Mouse (Mus musculus): ENCODE measurements around the gene Zdhhc12. TPM values are rescaled to one million over a fixed set of nuclear protein-coding genes. Genes with fewer than 3 reads are reported as not detected.
A peak's percentile ranks its signal among the peaks of the same experiment; 100 is the strongest.
"Not testable (repeated sequence)": the region's sequence is repeated elsewhere in the genome, so short reads cannot be mapped to it uniquely, and the experiment has no call there.

Zdhhc12 gene
- polyA plus RNA-seq (2015; fragmentation: Nextera tagmentation; extraction: Ambion mirVana), result 24.2 TPM in 2 replicates

DNA sequence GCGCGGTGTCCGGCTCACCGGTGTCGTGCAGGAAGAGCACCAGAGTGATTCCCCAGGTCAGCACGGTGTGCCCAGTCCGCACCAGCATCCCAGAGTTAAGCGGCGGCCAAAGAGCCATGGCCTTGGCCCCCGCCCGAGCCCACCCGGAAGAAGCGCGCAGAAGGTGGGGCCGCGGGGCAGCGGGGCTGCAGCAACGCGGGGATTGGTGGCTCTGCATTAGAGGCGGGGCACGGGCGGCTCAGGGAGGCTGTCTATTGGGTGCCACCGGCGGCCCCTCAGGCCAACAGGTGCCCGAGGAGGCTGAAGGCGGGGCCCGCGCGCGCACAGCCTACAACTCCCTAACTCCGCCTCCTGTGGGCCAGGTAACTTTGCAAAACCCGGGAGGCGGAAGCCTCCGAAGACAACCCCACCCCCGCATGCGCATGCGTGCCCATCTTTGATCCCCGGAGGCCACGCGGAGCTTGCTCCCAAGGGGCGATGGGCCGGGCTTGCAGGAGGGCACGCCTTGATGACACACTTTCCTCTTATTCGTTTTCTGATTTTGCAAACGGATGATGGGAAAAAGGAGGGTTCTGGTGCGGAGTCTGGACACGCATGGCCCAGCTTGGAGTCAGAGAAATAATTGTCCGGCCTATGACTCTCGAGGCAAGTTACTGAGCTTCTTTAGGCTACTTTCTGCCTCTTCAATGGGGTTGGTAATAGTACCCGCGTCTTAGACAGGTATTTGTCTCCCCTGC, at the start of gene Zdhhc12:
Gene Zdhhc12, minus strand, starts transcription at position 178 of the 737 bp plus-strand sequence.
- Histone ChIP-seq H3K27ac (peak within 1 kb of the TSS; percentile 12; the same call in 1 of the 2 replicates), H3K4me2 (peak within 1 kb of the TSS; percentile 82), H3K4me1 (replicated peaks) (peaks cover 22% of the 10 kb centered on the region), H3K9ac (peak within 1 kb of the TSS; percentile 71), H3K9me3 (no peaks in the 10 kb centered on the region), H3K27me3 (no peaks in the 10 kb centered on the region), H3K4me3 (peak within 1 kb of the TSS; percentile 60), H3K36me3 (peaks cover 48% of the 10 kb centered on the region)
- under 1% methylated on average over 51 of the region's 51 CpGs for WGBS
- ATAC-seq (ENCODE audit: low FRiP score), result peak; percentile 94

DNA sequence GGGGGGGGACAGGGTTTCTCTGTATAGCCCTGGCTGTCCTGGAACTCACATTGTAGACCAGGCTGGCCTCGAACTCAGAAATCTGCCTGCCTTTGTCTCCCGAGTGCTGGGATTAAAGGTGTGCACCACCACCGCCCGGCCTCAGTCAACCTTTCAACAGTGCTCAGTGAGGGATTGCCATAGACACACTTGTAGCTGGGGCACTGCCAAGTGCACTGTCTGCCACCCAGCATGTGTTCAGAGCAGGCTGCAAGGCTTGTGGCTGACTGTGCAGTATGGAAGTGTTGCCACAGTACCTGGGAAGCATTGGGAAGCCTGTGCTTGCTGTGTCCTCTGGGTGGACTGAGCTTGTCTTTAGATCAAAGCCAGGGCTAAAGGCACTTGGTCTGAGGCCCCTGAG, 46.6 kb upstream of the Zdhhc12 start:
- not testable (repeated sequence) for ATAC-seq (ENCODE audit: low FRiP score); H3K9me3 ChIP-seq; H3K27ac ChIP-seq; H3K4me2 ChIP-seq; H3K9ac ChIP-seq; H3K27me3 ChIP-seq; H3K4me3 ChIP-seq
- 92% methylated on average over 4 of the region's 4 CpGs for WGBS
- Histone ChIP-seq H3K4me1 (replicated peaks) (peaks cover 15% of the 10 kb centered on the region), H3K36me3 (peaks cover 87% of the 10 kb centered on the region)

DNA sequence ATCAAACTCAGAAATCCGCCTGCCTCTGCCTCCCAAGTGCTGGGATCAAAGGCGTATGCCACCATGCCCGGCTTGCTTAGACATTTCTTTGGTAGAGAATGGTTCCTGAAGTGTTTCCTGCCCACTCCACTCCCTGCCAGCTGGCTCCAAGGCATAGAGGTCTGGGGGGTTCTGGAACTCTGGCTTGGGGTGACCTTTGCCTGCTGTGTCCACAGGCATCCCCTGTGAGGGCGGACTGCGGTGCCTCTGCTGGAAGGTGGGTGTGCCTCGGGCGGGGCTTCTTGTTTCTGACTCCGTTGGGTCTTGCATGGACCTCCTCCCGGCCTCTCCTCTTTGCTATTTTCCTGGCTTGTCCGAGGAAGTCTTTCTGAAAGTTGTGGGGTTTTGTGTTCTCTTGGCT, 43.0 kb upstream of the Zdhhc12 start:
- Histone ChIP-seq H3K36me3 (peaks cover 52% of the 10 kb centered on the region), H3K4me1 (replicated peaks) (peaks cover 31% of the 10 kb centered on the region), H3K27ac (no peak overlapping the region), H3K9me3 (no peaks in the 10 kb centered on the region), H3K9ac (no peak overlapping the region), H3K4me3 (no peak overlapping the region), H3K4me2 (no peak overlapping the region), H3K27me3 (no peaks in the 10 kb centered on the region)
- ATAC-seq (ENCODE audit: low FRiP score), result no peak
- 95% methylated on average over 10 of the region's 10 CpGs for WGBS

DNA sequence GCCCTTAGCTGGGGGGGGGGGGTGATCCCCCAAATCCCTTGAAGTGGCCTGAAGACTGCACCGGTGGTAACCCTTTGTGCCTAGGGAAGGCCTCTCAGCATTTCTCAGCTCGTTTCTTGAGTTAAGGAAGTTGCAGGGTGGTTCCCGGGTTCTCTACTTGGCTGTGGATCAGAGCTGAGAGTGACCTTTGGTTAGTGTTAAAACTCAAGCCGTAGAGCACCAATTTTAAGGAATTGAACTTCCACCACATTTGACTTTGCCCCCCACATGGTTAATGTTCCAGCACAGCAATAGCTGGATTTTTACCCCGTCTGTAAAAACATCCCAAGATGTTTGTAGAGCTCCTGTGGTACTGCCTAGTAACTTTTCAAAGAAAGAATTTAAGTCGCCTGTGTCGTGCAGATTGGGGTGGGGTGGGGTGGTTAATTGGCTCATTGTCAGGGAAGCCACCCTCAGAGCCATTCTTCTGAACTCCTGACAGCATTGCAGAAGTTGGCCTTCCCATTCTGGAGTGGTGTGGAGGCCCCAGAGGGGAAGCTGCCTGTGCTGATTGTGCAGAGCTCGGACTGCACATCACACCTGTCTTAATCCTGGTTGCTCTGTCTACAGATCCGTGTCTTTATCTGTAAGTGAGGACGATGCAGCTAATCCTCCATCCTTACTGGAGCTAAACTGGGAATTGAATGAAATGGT, 41.6 kb upstream of the Zdhhc12 start:
- Histone ChIP-seq H3K9ac (peak overlapping the region; percentile 89), H3K9me3 (no peaks in the 10 kb centered on the region), H3K36me3 (peaks cover 38% of the 10 kb centered on the region), H3K4me1 (replicated peaks) (peaks cover 31% of the 10 kb centered on the region), H3K27me3 (no peaks in the 10 kb centered on the region), H3K27ac (no peak overlapping the region; the same call in 1 of the 2 replicates), H3K4me2 (peak overlapping the region; percentile 97), H3K4me3 (peak overlapping the region; percentile 74)
- ATAC-seq (ENCODE audit: low FRiP score), result no peak
- WGBS, result 52% methylated on average over 10 of the region's 10 CpGs

DNA sequence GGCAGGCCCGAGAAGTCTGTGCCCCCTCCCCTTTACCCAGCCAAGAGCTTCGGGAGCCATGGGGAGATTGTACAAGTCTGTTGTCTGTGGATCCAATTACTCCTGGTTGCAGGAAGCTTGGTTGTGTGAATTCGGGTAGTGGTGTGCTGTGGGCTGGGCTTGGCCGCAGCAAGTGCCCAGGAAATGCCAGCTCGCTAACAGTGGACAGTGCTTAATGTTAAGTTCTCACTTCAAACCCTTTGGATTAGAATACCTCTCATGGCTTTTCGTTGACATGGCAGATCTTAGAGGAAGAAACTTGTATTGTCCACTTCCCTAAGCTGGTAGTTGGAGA, 40.9 kb upstream of the Zdhhc12 start:
- H3K4me2 ChIP-seq, result peak overlapping the region; percentile 97
- H3K9me3 ChIP-seq, result no peaks in the 10 kb centered on the region
- peak overlapping the region; percentile 89 for H3K9ac ChIP-seq
- peaks cover 31% of the 10 kb centered on the region for H3K4me1 ChIP-seq (replicated peaks)
- H3K27me3 ChIP-seq, result no peaks in the 10 kb centered on the region
- ATAC-seq (ENCODE audit: low FRiP score), result no peak
- 41% methylated on average over 6 of the region's 6 CpGs for WGBS
- H3K4me3 ChIP-seq, result peak overlapping the region; percentile 74
- peak overlapping the region; percentile 88 for H3K27ac ChIP-seq
- H3K36me3 ChIP-seq, result peaks cover 35% of the 10 kb centered on the region

DNA sequence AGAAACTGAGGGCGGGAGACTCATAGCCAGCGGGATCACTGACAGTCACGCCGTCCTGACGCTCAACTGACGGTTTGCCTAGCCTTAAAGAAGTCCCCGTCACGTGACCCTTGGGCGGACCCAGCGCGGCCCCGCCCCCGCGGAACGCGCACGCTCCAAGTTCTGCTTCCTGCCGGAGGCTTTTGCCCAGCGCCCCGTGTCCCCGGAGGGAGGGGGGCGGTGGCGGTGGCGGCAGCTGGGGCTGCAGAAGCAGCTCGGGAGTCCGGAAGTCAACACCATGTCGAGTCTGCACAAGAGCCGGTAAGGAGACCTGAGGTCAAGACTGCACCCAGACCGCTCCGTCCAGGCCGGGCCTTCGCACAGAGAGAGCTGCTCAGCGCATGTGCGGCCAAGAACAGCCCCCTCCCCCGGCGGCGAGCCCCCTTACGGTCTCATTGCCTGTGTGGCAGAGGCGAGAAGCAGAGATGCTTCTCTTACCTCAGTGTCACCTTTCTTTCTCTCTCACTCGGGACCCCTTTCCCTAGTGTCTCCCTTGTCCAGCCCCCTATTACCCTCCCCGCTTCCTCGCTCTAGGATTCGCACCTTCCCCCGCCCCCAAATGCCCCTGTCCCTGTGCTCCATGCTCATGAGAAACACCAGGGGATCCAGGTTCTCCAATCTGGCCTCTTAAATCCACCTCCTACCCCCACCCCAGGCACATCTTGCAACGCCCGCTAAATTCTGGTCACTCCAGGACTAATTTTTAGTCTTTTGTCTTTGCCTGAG, 40.3 kb upstream of the Zdhhc12 start, which contains the start of gene Tbc1d13:
Gene Tbc1d13, plus strand, starts transcription at position 134 of the 765 bp plus-strand sequence.
- H3K27me3 ChIP-seq, result no peaks in the 10 kb centered on the region
- peak within 1 kb of the TSS; percentile 97 for H3K4me2 ChIP-seq
- H3K4me1 ChIP-seq (replicated peaks), result peaks cover 31% of the 10 kb centered on the region
- H3K4me3 ChIP-seq, result peak within 1 kb of the TSS; percentile 74
- peaks cover 32% of the 10 kb centered on the region for H3K36me3 ChIP-seq
- H3K9ac ChIP-seq, result peak within 1 kb of the TSS; percentile 89
- H3K27ac ChIP-seq, result peak within 1 kb of the TSS; percentile 88
- peak; percentile 91 for ATAC-seq (ENCODE audit: low FRiP score)
- WGBS, result under 1% methylated on average over 46 of the region's 46 CpGs
- no peaks in the 10 kb centered on the region for H3K9me3 ChIP-seq

DNA sequence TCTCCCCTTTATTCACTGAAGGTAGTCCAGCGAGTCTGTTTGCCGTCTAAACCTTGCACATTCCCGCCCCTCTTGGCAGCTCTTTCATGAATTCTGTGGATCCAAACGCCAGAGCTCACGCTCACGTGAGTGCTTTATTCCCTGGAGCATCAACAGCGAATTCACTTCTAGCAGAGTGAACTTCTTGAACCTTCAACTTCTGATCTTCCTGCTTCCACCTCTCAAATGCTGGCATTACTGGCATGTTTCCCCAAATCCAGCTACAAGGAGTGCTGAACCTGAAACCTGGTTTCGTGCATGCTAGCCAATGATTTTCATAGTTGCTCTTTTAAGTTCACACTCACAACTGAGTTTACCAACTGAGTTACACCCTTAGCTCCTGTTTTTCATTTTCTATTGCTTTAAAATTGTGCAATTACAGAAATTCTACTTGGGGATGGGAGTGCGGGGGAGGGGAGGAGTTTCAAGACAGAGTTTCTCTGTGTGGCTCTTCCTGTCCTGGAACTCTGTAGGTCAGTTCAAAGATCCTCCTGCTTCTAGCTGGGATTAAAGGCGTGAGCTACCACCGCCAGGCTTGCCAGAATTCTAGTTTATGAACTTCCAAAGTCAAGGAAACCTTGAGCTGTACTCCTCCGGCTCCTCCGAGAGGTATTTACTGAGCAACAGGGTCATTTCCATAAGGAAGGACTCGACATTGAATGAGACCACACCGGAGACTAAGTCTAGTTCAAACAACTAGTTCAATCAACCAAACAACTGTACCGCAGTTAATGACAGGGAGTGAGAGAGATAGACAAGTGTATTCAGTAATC, 39.6 kb upstream of the Zdhhc12 start:
- WGBS, result 29% methylated on average over 16 of the region's 16 CpGs
- H3K27ac ChIP-seq, result peak overlapping the region; percentile 88
- no peaks in the 10 kb centered on the region for H3K9me3 ChIP-seq
- peak overlapping the region; percentile 74 for H3K4me3 ChIP-seq
- H3K4me1 ChIP-seq (replicated peaks), result peaks cover 31% of the 10 kb centered on the region
- peak; percentile 26 for ATAC-seq (ENCODE audit: low FRiP score)
- peaks cover 27% of the 10 kb centered on the region for H3K36me3 ChIP-seq
- H3K27me3 ChIP-seq, result no peaks in the 10 kb centered on the region
- H3K9ac ChIP-seq, result peak overlapping the region; percentile 89
- peak overlapping the region; percentile 97 for H3K4me2 ChIP-seq

DNA sequence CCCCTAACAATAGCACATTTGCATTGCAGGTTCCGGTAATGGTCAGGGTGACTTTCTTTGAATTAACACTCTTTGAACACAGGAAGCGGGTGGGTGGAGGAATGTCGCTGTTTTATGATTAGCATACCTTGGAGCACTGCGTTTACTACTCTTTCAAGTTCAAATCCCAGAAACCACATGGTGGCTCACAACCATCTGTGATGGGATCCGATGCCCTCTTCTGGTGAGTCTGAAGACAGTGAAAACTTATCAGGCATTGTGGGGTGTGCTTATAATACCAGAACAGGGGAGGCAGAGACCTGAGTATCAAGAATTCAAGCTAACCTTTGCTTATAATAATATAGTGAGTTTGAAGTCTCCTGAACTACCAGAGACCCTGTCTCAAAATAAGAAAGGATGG, 37.8 kb upstream of the Zdhhc12 start:
- not testable (repeated sequence) for H3K9me3 ChIP-seq; H3K27me3 ChIP-seq; ATAC-seq (ENCODE audit: low FRiP score); H3K4me2 ChIP-seq; H3K4me3 ChIP-seq; H3K27ac ChIP-seq; H3K9ac ChIP-seq
- Histone ChIP-seq H3K4me1 (replicated peaks) (peaks cover 28% of the 10 kb centered on the region), H3K36me3 (peaks cover 11% of the 10 kb centered on the region)
- 78% methylated on average over 5 of the region's 5 CpGs for WGBS

DNA sequence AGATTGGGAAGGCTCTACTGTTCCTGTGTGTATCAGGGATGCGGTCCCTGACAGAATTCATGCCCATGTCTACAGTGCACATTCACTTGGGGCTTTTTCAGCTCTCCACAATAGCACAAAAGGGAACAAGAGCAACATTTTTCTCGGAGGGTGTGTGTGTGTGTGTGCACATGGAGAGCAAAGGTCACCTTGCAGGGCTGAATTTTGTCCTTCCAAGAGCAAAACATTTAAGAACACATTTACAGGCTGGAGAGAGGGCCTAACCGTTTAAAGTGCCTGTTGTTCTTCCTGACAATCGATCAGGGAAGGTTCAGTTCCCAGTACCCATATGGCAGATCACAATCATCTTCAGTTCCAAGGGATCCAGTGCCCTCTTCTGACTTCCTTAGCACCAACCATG, 36.7 kb upstream of the Zdhhc12 start:
- H3K36me3 ChIP-seq, result peaks cover under 1% of the 10 kb centered on the region; the same call in 1 of the 2 replicates
- no peak overlapping the region for H3K27ac ChIP-seq
- no peak overlapping the region for H3K9ac ChIP-seq
- no peak overlapping the region for H3K4me2 ChIP-seq
- no peak for ATAC-seq (ENCODE audit: low FRiP score)
- 89% methylated on average over 4 of the region's 4 CpGs for WGBS
- H3K27me3 ChIP-seq, result no peaks in the 10 kb centered on the region
- H3K4me1 ChIP-seq (replicated peaks), result peaks cover 20% of the 10 kb centered on the region
- no peaks in the 10 kb centered on the region for H3K9me3 ChIP-seq
- H3K4me3 ChIP-seq, result no peak overlapping the region

DNA sequence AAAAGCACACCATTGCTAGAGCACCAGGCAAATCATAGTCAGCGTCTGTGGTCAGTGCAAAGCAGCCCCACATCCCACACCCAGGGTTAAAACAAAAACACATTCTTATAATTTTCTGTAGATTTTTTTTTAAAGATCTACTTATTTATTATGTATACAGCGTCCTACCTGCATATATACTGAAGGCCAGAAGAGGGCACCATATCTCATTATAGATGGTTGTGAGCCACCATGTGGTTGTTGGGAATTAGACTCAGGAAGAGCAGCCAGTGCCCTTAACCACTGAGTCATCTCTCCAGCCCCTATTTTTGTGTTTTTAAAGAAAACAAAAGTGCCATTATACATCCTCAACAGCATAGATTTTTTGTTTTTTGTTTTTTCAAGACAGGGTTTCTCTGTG, 35.3 kb upstream of the Zdhhc12 start:
- Histone ChIP-seq H3K4me1 (replicated peaks) (peaks cover 16% of the 10 kb centered on the region), H3K27ac (no peak overlapping the region), H3K27me3 (no peaks in the 10 kb centered on the region), H3K36me3 (no peaks in the 10 kb centered on the region), H3K9ac (no peak overlapping the region), H3K9me3 (no peaks in the 10 kb centered on the region), H3K4me2 (no peak overlapping the region), H3K4me3 (no peak overlapping the region)
- 40% methylated on average over 2 of the region's 2 CpGs for WGBS
- ATAC-seq (ENCODE audit: low FRiP score), result no peak

DNA sequence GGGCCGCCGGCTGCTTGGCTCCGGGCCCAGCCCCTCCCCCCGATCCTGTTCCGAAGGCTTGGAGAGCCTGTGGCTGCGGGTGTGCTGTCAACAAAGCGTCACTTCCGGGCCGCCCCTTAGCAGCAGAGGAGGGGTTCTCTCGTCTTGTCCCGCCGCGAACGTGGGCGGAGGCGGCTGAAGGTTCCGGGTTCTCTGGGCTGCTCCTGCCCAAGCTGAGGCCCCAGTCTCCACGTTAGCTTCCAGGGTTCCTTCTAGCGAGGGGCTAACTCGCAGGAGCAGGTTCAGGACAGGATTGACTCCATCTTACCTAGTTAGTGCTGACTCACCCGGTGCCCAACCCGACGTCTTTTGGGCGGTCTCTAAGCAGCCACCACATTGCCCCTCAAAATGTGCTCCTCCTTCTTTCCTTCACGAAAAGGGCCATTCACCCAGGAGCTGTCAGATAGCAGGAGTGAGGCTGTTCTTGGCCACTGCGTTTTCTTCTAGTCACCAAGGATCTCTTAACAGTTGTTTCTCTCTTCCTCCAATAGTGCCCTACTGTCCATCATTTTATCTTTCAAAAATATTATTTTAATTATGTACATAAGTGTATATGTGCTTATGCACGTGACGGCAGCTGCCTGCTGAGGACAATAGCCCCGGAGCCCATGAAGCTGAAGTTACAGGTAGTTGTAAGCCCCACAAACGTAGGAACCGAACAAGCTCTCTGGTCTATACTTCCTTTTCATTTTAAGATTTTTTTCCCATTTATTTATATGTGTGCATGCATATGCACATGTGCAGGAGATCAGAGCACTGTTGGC, 31.2 kb upstream of the Zdhhc12 start, which contains the start of gene Zer1:
Gene Zer1, minus strand, starts transcription at position 114 of the 803 bp plus-strand sequence.
- whole genome bisulfite sequencing, result 11% methylated on average over 31 of the region's 31 CpGs
- Histone ChIP-seq H3K9me3 (no peaks in the 10 kb centered on the region), H3K36me3 (peaks cover 13% of the 10 kb centered on the region), H3K9ac (peak within 1 kb of the TSS; percentile 87), H3K4me1 (replicated peaks) (peaks cover 45% of the 10 kb centered on the region), H3K27me3 (no peaks in the 10 kb centered on the region), H3K4me3 (peak within 1 kb of the TSS; percentile 70), H3K4me2 (peak within 1 kb of the TSS; percentile 93), H3K27ac (peak within 1 kb of the TSS; percentile 94)
- ATAC-seq (ENCODE audit: low FRiP score), result peak; percentile 96
